Mouse (Mus musculus) C2C12 (cell line): ENCODE data around the gene Baiap2l2. TPM values are rescaled to one million over a fixed set of nuclear protein-coding genes. Genes with fewer than 3 reads are reported as not detected.
A peak's percentile ranks its signal among the peaks of the same experiment; 100 is the strongest.

ENCODE experiments used
- H3K27me3 ChIP-seq: one replicate; pipeline ENCODE4 v1.6.1; 2011; ENCODE audit not compliant: control insufficient read depth, insufficient read depth, insufficient read length
- H3K36me3 ChIP-seq: one replicate; pipeline ENCODE4 v1.6.1; 2011; ENCODE audit not compliant: control insufficient read depth, insufficient read depth
- H3K4me3 ChIP-seq: one replicate; pipeline ENCODE4 v1.5.1; 2011; ENCODE audit warnings: mild to moderate bottlenecking, control low read depth; ENCODE audit not compliant: poor library complexity, insufficient read depth, severe bottlenecking
- H3K79me2 ChIP-seq: one replicate; pipeline ENCODE4 v1.6.1; 2011; ENCODE audit not compliant: control insufficient read depth, insufficient read depth
- H3K79me3 ChIP-seq: one replicate; pipeline ENCODE4 v1.6.1; 2011; ENCODE audit warnings: low read depth, control low read depth
- H3ac ChIP-seq: one replicate; pipeline ENCODE3; 2011; ENCODE audit warnings: low read depth; ENCODE audit not compliant: control insufficient read depth, insufficient read length
- CEBPB ChIP-seq: IDR thresholded peaks from one replicate; pipeline ENCODE4 v1.6.1; 2011; ENCODE audit warnings: low read depth, mild to moderate bottlenecking, control low read depth, moderate library complexity
- CTCF ChIP-seq: IDR thresholded peaks from one replicate; pipeline ENCODE4 v1.5.1; 2011; ENCODE audit not compliant: control insufficient read depth, insufficient read depth, insufficient read length
- FOSL1 ChIP-seq: IDR thresholded peaks from one replicate; pipeline ENCODE4 v1.8.0; 2011; ENCODE audit warnings: mild to moderate bottlenecking, low read length; ENCODE audit not compliant: poor library complexity, insufficient read depth, severe bottlenecking
- MAX ChIP-seq: IDR thresholded peaks from one replicate; pipeline ENCODE4 v1.6.1; 2011; ENCODE audit warnings: mild to moderate bottlenecking, control low read depth
- MYOD1 ChIP-seq: IDR thresholded peaks from one replicate; pipeline ENCODE4 v1.6.1; 2011; ENCODE audit warnings: low read depth; ENCODE audit not compliant: control insufficient read depth, insufficient read length
- MYOG ChIP-seq: IDR thresholded peaks from one replicate; pipeline ENCODE4 v1.6.1; 2011; ENCODE audit not compliant: control insufficient read depth, insufficient read length; ENCODE audit errors: extremely low read depth
- USF1 ChIP-seq: IDR thresholded peaks from one replicate; pipeline ENCODE4 v1.6.1; 2011; ENCODE audit warnings: low read depth, mild to moderate bottlenecking, control low read depth, moderate library complexity
- polyA plus RNA-seq: library from polyadenylated mRNA; unstranded; fragments of >200 nt; fragmentation: generic; extraction: Trizol; gene quantifications from one replicate; pipeline ENCODE4 v1.2.1, GENCODE M21; 2012; ENCODE audit warnings: missing spikeins

Gene Baiap2l2
- polyA plus RNA-seq, 1 experiment: 1.2 TPM

DNA sequence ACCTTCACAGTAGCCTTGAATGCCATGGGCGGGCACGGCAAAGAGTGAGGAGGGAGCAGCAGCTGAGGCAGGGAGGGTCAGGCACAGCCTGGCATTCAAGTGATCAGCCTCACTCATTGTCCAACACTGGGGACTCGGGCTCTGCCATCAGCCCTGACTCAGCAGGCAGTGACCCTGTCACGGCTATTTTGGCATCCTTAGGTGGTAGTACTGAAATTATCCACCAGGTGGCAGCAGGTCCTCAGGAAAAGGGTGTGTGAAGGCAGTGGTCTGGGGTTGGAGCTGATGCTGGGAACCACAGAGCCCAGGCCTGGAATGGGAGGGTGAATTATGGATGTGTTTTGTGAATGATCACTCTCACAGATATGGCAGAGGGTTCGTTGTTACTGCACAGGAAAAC is 60.7 kb downstream of the Baiap2l2 start:
- peaks cover 23% of the 10 kb centered on the region for H3K27me3 ChIP-seq
- no peaks in the 10 kb centered on the region for H3K36me3 ChIP-seq

DNA sequence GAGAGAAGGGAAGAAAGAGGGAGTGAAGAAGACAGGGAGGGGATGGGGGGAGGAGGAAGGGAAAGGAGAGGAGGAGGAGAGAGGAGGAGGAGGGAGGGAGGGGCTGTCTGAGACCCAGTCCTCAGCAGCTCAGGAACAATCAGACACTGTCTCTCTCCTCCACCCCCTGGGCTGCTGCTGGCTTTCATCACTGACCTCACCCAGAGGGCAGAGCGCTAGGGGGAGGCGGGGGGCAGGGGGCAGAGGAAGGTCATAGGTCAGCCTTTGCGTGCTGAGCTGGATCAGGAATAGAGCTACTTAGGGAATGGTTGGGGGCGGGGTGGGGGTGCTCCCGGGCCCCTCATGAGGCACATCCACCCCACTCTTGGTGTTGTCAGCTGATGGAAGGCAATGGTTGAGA is 61.7 kb downstream of the Baiap2l2 start:
- Histone ChIP-seq H3K27me3 (peaks cover 28% of the 10 kb centered on the region), H3K4me3 (no peak overlapping the region), H3ac (no peak overlapping the region), H3K79me3 (no peaks in the 10 kb centered on the region), H3K79me2 (no peaks in the 10 kb centered on the region), H3K36me3 (no peaks in the 10 kb centered on the region)
- TF ChIP-seq CTCF: no peak
- TF ChIP-seq CEBPB: no peak
- TF ChIP-seq FOSL1: no peak
- TF ChIP-seq MAX: no peak
- no peak for TF ChIP-seq USF1
- TF ChIP-seq MYOG: no peak
- TF ChIP-seq MYOD1: no peak

More for the DNA sequence above, 60.7 kb downstream of the Baiap2l2 start:
- no peak for TF ChIP-seq CEBPB
- no peak for TF ChIP-seq USF1
- TF ChIP-seq CTCF: peak; percentile 80
- Histone ChIP-seq H3K79me3 (no peaks in the 10 kb centered on the region), H3ac (no peak overlapping the region), H3K4me3 (no peak overlapping the region), H3K79me2 (no peaks in the 10 kb centered on the region)

DNA sequence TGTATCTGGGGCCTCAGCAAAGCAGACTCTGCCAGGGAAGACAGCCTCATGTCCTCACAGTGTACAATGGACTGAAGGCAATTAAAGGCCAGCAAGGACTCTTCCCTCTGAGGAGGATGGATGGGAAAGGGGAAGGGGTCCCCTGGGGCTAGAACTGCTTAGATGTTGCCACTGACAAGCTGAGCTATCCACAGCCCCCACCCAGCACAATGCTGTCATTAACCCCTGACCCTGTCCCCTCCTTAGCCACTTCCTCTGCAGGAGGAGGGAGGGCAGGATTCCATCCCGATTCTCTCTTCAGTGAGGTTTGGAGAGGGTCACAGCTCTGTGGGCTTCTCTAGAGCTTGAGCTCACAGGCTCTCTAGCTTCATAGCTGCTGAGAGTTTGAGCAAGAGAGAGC is 65.8 kb downstream of the Baiap2l2 start:
- no peaks in the 10 kb centered on the region for H3K79me3 ChIP-seq
- TF ChIP-seq MAX (no peak), USF1 (no peak), MYOG (no peak), CTCF (no peak), CEBPB (no peak), FOSL1 (no peak), MYOD1 (no peak)
- no peak overlapping the region for H3K4me3 ChIP-seq
- H3K36me3 ChIP-seq: no peaks in the 10 kb centered on the region
- H3K27me3 ChIP-seq: peaks cover 50% of the 10 kb centered on the region
- no peak overlapping the region for H3ac ChIP-seq
- H3K79me2 ChIP-seq: no peaks in the 10 kb centered on the region

DNA sequence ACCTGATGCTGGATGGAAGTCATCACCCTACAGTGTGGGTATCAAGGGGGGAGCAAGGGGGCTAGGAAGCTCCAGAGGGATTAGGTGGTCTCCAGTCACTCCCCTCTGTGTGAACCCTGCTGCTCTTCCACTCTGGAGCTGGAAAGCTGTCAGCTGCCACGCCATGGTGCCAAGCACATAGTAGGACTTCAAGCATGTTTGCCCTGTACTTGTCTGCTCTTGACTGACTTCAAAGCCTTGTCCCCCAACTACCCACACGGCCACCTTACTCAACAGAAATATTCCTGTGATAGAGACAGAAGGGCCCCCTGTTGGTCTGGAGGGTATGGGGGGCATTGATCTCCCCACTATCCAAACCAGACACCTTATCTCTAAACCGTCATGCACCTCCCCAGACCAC is 69.1 kb downstream of the Baiap2l2 start:
- no peak overlapping the region for H3ac ChIP-seq
- TF ChIP-seq CTCF: no peak
- no peak for TF ChIP-seq CEBPB
- TF ChIP-seq MAX: no peak
- TF ChIP-seq USF1: no peak
- TF ChIP-seq MYOD1: no peak
- TF ChIP-seq FOSL1: no peak
- no peak for TF ChIP-seq MYOG
- no peaks in the 10 kb centered on the region for H3K36me3 ChIP-seq
- no peaks in the 10 kb centered on the region for H3K79me2 ChIP-seq
- no peak overlapping the region for H3K4me3 ChIP-seq
- no peaks in the 10 kb centered on the region for H3K79me3 ChIP-seq
- H3K27me3 ChIP-seq: peaks cover 67% of the 10 kb centered on the region

DNA sequence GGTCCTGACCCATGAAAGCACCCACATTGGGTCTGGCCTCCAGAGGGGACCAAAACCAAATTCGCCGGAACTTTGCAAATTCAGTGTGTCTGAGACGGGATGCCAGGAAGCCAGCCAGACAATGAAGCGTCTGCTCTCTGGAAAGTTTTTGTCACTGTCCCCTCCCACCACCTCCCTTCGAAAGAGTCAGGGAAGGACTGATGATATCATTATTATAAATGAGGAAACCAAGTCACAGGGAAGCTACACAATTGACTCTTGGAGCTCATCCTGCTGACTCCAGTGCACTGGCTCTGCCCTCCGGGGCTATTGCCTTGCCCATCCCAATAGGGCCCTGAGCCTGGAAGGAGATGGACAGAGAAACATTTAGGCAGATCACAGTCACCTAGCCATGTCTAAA is 71.7 kb downstream of the Baiap2l2 start:
- H3ac ChIP-seq: no peak overlapping the region
- no peaks in the 10 kb centered on the region for H3K36me3 ChIP-seq
- H3K4me3 ChIP-seq: no peak overlapping the region
- H3K79me2 ChIP-seq: no peaks in the 10 kb centered on the region
- no peak for TF ChIP-seq CTCF
- TF ChIP-seq MYOG: no peak
- no peak for TF ChIP-seq CEBPB
- no peak for TF ChIP-seq USF1
- TF ChIP-seq FOSL1: no peak
- no peak for TF ChIP-seq MYOD1
- no peak for TF ChIP-seq MAX
- H3K27me3 ChIP-seq: peaks cover 71% of the 10 kb centered on the region
- no peaks in the 10 kb centered on the region for H3K79me3 ChIP-seq

DNA sequence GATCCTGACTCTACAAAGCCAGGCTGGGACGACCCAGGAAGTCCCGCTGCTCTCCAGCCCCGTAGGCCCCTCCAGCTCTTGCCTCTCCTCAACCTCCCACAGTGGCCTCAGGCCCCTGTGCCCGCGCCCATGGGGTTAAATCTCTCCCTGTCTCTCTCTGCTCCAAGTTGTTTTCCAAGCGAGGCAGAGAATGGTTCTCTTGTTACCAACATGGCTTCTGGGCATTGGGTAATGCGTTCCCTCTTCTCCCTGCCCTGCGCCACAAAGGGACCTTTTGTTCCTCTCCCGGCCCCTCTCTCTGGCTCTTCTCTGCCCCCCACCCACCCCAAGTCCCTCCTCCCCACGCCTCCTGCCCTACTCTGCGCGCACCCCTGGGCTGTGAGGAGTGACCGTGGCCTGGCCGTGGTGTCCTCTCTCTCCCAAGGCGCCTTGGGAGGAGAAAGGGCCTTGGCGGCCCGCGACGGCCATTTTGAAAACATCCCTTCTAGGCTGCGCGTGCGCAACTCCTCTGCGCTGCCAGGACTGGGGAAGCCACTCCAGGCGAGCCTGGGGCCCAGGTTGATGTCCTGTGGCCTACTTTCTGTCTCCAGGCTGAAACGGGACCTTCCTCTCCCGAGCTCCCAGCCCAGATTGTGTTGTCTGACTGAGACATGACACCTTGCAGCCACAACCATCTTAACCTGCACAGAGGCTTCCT is 72.4 kb downstream of the Baiap2l2 start:
- TF ChIP-seq FOSL1 (no peak), USF1 (no peak), MAX (no peak), CEBPB (no peak)
- Histone ChIP-seq H3K79me3 (no peaks in the 10 kb centered on the region), H3K36me3 (no peaks in the 10 kb centered on the region), H3K79me2 (no peaks in the 10 kb centered on the region), H3K27me3 (peaks cover 78% of the 10 kb centered on the region), H3K4me3 (no peak overlapping the region), H3ac (no peak overlapping the region)
